Mouse (Mus musculus) testis, adult 2 months (tissue): ENCODE measurements at regions not wholly inside any gene's neighbourhood (a gene's known extent, or its start where the extent isn't known, plus 50 kb on each side); places are given as distances from the start of the nearest gene placed in this dataset.

Experiments used
- CTCF ChIP-seq: fragments of 200-500 bp; IDR thresholded peaks from 2 replicates; pipeline ENCODE4 v1.5.1; 2012; ENCODE audit warnings: low read depth, mild to moderate bottlenecking, inconsistent platforms, low read length, moderate library complexity; ENCODE audit not compliant: control insufficient read depth, insufficient read depth, insufficient replicate concordance
- POLR2A ChIP-seq: fragments of 200-500 bp; IDR thresholded peaks from 2 replicates; pipeline ENCODE4 v1.6.1; 2012; ENCODE audit warnings: low read depth, mild to moderate bottlenecking, inconsistent platforms, low read length, moderate library complexity; ENCODE audit not compliant: control insufficient read depth

DNA sequence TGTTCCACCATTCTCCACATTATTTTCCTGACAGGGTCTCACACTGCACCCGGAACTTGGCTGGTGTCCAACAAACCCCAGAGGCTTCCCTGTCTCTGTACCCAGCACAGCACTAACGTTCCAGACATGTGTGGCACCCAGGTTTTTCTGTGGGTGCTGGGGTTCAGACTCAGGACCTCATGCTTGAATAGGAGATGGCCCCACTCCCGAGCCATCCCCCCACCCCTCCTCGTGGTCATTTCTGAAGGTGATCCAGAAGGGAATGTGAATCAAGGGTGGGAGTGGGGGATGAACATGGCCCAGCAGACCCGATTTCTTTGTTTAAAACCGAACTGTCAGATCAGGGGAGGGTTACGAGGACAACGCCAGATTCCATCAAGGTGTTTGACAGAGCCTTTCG is 245.6 kb downstream of the Tbc1d1 start:
- no peak for TF ChIP-seq CTCF
- TF ChIP-seq POLR2A = no peak
